Mouse (Mus musculus) adrenal gland, postnatal 10 days (tissue): Measurements from ENCODE around the gene 4930469K13Rik. TPM values are rescaled to one million over a fixed set of nuclear protein-coding genes. Genes with fewer than 3 reads are reported as not detected.

Experiments used
- DNase-seq: peaks from one replicate; pipeline ENCODE4 v3.0.0; 2021; ENCODE audit warnings: mixed read lengths
- total RNA-seq, 2 experiments: library from RNA; stranded (reverse); gene quantifications; 2 replicates each; pipeline ENCODE4 v1.2.3; 2021

4930469K13Rik gene
- total RNA-seq, 2 experiments from 2014 or later, result not detected

GRCm38 (mm10) chr11:33938561-33939274, 159.6 kb downstream of the 4930469K13Rik start:
- DNase-seq, result no peak

GRCm38 (mm10) chr11:33937641-33938040, 160.7 kb downstream of the 4930469K13Rik start:
- no peak for DNase-seq

- no peak for DNase-seq
Observed at GRCm38 (mm10) chr11:33934286-33934685, 164.1 kb downstream of the 4930469K13Rik start.

GRCm38 (mm10) chr11:33932386-33933111, 165.8 kb downstream of the 4930469K13Rik start:
- DNase-seq, result no peak

DNA sequence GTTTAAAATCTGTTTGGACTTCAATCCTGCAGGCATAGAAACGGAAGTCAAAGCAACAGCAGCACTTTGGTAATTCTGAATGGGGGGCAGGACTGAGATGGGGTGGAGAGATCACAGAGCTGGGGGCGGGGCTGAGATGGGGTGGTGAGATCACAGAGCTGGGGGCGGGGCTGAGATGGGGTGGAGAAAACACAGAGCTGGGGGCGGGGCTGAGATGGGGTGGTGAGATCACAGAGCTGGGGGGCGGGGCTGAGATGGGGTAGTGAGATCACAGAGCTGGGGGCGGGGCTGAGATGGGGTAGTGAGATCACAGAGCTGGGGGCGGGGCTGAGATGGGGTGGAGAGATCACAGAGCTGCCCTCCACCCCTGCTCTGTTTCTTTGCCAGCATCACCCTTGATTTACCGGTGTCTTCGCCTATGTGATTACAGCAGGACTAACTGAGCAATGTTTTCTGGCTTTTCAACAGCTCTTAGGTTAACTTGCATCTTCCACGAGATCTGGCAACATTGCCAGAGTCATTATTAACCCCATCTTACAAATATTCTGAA, 166.4 kb downstream of the 4930469K13Rik start:
- peak; percentile 15 for DNase-seq

DNA sequence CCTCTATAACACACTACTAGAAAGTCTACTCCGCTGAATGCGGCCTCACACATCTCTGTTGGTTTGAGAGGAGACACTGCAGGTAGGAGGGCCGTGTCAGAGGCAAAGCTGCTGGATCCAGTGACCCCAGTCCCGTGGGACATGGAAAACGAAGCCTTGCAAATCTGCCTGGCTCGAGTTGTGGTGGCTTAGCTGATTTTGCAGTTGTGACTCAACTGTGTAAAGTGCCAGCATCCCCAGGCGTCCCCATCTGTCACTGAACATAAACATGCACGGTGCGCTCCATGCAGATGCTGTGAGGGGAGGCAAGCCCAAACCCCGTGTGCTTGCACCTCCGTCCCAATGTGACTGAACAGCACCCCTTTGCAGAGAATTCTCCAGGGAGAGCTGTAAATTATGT, 168.9 kb downstream of the 4930469K13Rik start:
- DNase-seq, result no peak

- peak; percentile 51 for DNase-seq
Observed at GRCm38 (mm10) chr11:33928658-33929057, 169.7 kb downstream of the 4930469K13Rik start.

DNA sequence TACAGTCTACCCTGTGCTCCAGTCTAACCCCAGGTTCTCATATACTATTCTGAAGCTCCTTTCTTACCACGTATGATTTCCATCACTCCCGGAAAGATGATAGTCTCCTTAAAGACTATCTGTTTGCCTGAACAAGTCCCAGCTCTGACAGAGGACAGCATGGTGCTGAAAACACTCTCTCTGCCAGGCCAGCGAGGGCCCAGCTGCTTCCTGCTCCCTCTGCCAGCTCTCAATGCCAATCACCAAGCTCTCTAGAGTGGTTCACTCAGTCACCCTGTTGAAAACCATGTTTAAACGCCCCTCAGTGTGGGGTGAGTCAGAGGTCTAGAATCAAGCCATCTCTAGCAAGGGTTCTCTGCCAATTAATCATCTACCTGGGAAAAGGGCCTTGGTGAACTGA, 170.5 kb downstream of the 4930469K13Rik start:
- DNase-seq, result no peak

- DNase-seq, result no peak
Observed at GRCm38 (mm10) chr11:33927321-33927720, 171.0 kb downstream of the 4930469K13Rik start.

DNA sequence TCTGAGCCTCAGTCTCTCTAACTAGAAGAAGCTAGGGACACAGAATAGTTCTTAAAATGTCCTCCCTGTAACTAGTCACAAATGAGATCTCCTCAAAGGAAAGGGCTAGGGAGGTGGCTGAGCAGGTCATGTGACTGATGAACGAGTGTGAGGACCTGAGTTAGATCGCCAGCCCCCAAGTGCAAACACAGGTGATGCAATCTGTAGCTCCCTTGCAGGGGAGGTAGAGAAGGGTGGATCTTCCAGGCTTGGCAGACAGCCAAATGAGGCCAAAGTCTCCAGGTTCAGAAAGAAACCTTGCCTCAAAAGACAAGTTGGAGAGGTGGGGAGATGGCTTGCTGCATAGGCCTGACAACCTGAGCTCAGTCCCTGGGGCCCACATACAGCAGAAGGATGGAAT, 171.8 kb downstream of the 4930469K13Rik start:
- DNase-seq, result no peak

GRCm38 (mm10) chr11:33925778-33926177, 172.6 kb downstream of the 4930469K13Rik start:
- DNase-seq, result no peak

Other genes with a start within 250 kb of the 4930469K13Rik start
- under 1 TPM; 0.12 to 0.42 TPM for gene Kcnmb1, start 135.5 kb downstream of the 4930469K13Rik start, total RNA-seq
- gene Kcnip1, start 105.4 kb downstream of the 4930469K13Rik start, total RNA-seq, result 1 to 10 TPM; 3.9 to 4.8 TPM
- gene Lcp2, start 51.6 kb downstream of the 4930469K13Rik start, total RNA-seq, result 1 to 10 TPM; 5.0 to 5.5 TPM
- gene Foxi1, start 109.5 kb upstream of the 4930469K13Rik start, total RNA-seq, result not detected
- under 1 TPM in 1 of 2 experiments, not detected in 1; 0.30 TPM for gene Fam196b, start 216.3 kb upstream of the 4930469K13Rik start, total RNA-seq